8 mouse cellular contexts compared by ENCODE assay signal in the genomic region with DNA sequence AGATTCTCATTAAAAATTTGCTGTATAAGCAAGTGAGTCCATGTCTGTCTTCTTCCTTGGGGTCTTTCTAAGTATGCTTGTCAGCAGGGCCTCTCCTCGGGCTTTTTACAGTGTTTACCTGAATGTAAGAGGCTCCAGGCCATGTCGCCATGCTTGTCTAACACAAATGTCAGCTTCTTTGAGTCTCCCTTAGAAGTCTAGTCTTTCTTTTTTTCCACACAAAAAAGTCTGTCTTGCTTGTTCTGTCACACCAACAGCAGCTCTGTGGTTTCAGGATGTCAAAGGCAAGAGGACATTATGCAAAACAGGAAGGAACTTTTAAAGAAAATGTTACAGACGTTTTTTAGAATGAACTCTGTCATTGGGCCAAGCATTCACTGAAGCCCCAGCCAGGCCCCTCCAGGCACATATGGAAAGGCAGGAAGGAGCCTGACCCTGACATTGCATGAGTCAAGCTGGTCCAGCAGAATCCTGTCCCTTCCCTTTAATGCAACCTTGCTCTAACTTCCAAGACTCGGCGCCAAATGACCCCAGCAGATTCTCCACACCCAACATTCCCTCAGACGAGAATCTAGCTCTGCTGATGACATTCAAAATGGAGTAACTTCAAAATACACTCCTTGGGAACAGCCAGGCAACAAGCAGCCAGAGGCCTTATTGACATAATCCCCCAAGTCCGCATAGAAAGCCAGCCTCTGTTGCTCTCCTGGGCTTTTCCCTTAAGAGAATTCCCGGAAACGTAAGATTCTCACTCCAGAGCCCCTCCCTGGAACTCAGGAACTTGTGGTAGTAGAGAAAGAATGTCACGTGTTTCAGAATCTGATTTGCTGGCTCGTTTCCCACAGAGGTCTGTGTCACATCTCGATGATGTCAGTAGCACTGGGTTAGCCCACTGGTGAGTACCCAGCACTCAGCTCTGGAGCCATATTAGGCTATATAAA. TPM values are rescaled to one million over a fixed set of nuclear protein-coding genes. Genes with fewer than 3 reads are reported as not detected.
DNase-seq lines count a peak whose midpoint lies in the region; ATAC-seq and TF ChIP-seq lines count a peak whose summit lies in the region.

No protein-coding gene starts in this region.

- H3K4me1 ChIP-seq in E14TG2a.4 (replicated peaks; ENCODE audit: low read depth, low read length) = peaks cover 65% of the 10 kb centered on the region
- H3K4me1 ChIP-seq in forebrain, embryonic 12.5 days = peaks cover 23% of the 10 kb centered on the region
- peaks cover 26% of the 10 kb centered on the region for H3K4me1 ChIP-seq in hindbrain, embryonic 15.5 days (replicated peaks)
- peaks cover 75% of the 10 kb centered on the region for H3K4me1 ChIP-seq in liver, embryonic 11.5 days (replicated peaks; ENCODE audit: control insufficient read depth, insufficient read depth, low read length)
- peaks cover 7% of the 10 kb centered on the region for H3K4me1 ChIP-seq in neural tube, embryonic 14.5 days (ENCODE audit: control insufficient read depth, insufficient read depth, low read length)

- H3K36me3 ChIP-seq in E14TG2a.4 (ENCODE audit: insufficient read depth, low read length) = peaks cover 31% of the 10 kb centered on the region
- no peaks in the 10 kb centered on the region for H3K36me3 ChIP-seq in forebrain, embryonic 12.5 days (replicated peaks)
- no peaks in the 10 kb centered on the region for H3K36me3 ChIP-seq in hindbrain, embryonic 15.5 days
- peaks cover 3% of the 10 kb centered on the region; the same call in 1 of the 2 replicates for H3K36me3 ChIP-seq in liver, embryonic 11.5 days (ENCODE audit: control insufficient read depth, insufficient read depth, low read length)
- no peaks in the 10 kb centered on the region for H3K36me3 ChIP-seq in neural tube, embryonic 14.5 days (ENCODE audit: control insufficient read depth, insufficient read depth, low read length)

- ATAC-seq in forebrain, embryonic 12.5 days (ENCODE audit: low FRiP score) = no peak
- no peak for ATAC-seq in hindbrain, embryonic 15.5 days (ENCODE audit: low FRiP score, low read depth)
- ATAC-seq in liver, embryonic 11.5 days (replicated peaks; ENCODE audit: low FRiP score) = no peak
- no peak for ATAC-seq in neural tube, embryonic 14.5 days (ENCODE audit: low read depth)

- H3K4me2 ChIP-seq in forebrain, embryonic 12.5 days = no peak overlapping the region
- no peak overlapping the region for H3K4me2 ChIP-seq in hindbrain, embryonic 15.5 days
- H3K4me2 ChIP-seq in liver, embryonic 11.5 days = peak overlapping the region; percentile 18
- no peak overlapping the region for H3K4me2 ChIP-seq in neural tube, embryonic 14.5 days (ENCODE audit: low read depth, low read length)

- peak; percentile 96 for DNase-seq in 3T3-L1 (ENCODE audit: low read depth, low spot score)
- DNase-seq in liver, embryonic 11.5 days (ENCODE audit: low spot score) = no peak
- no peak for DNase-seq in cerebellum, adult 8-10 months
- DNase-seq in right cerebral cortex, postnatal 14 days = no peak

- no peaks in the 10 kb centered on the region for H3K9me3 ChIP-seq in E14TG2a.4 (ENCODE audit: low read length)
- no peaks in the 10 kb centered on the region for H3K9me3 ChIP-seq in forebrain, embryonic 12.5 days
- H3K9me3 ChIP-seq in hindbrain, embryonic 15.5 days = no peaks in the 10 kb centered on the region
- no peaks in the 10 kb centered on the region for H3K9me3 ChIP-seq in liver, embryonic 11.5 days (ENCODE audit: control insufficient read depth, low read length)
- no peaks in the 10 kb centered on the region for H3K9me3 ChIP-seq in neural tube, embryonic 14.5 days (ENCODE audit: control insufficient read depth, low read length)

- peak overlapping the region; percentile 38; the same call in 1 of the 2 replicates for H3K27ac ChIP-seq in forebrain, embryonic 12.5 days
- peak overlapping the region; percentile 74 for H3K27ac ChIP-seq in hindbrain, embryonic 15.5 days (replicated peaks)
- peak overlapping the region; percentile 79 for H3K27ac ChIP-seq in liver, embryonic 11.5 days (ENCODE audit: low read depth, low read length)
- H3K27ac ChIP-seq in neural tube, embryonic 14.5 days (ENCODE audit: low read depth, low read length) = peak overlapping the region; percentile 64

- no peaks in the 10 kb centered on the region for H3K27me3 ChIP-seq in E14TG2a.4 (ENCODE audit: insufficient read depth, low read length)
- H3K27me3 ChIP-seq in forebrain, embryonic 12.5 days = no peaks in the 10 kb centered on the region
- no peaks in the 10 kb centered on the region for H3K27me3 ChIP-seq in hindbrain, embryonic 15.5 days
- H3K27me3 ChIP-seq in liver, embryonic 11.5 days (replicated peaks; ENCODE audit: control insufficient read depth, insufficient read depth, low read length) = no peaks in the 10 kb centered on the region
- no peaks in the 10 kb centered on the region for H3K27me3 ChIP-seq in neural tube, embryonic 14.5 days (ENCODE audit: control insufficient read depth, insufficient read depth, low read length)

- TF ChIP-seq CTCF in E14TG2a.4 (conservative IDR thresholded peaks at IDR 0.05; ENCODE audit: low read length) = no peak

- 69% methylated on average over 12 of the region's 12 CpGs for WGBS in forebrain, embryonic 12.5 days
- WGBS in hindbrain, embryonic 15.5 days = 56% methylated on average over 12 of the region's 12 CpGs
- 50% methylated on average over 12 of the region's 12 CpGs for WGBS in liver, embryonic 11.5 days
- 64% methylated on average over 12 of the region's 12 CpGs for WGBS in neural tube, embryonic 14.5 days

- H3K9ac ChIP-seq in forebrain, embryonic 12.5 days = no peak overlapping the region
- H3K9ac ChIP-seq in hindbrain, embryonic 15.5 days = no peak overlapping the region
- 0 out of 2 replicates have a peak overlapping the region, but pooled peaks have one; percentile 23 for H3K9ac ChIP-seq in liver, embryonic 11.5 days (ENCODE audit: low read depth, low read length)
- no peak overlapping the region for H3K9ac ChIP-seq in neural tube, embryonic 14.5 days (replicated peaks; ENCODE audit: low read depth, low read length)

- H3K4me3 ChIP-seq in E14TG2a.4 (replicated peaks; ENCODE audit: low read length) = peak overlapping the region; percentile 48
- no peak overlapping the region for H3K4me3 ChIP-seq in forebrain, embryonic 12.5 days (replicated peaks)
- H3K4me3 ChIP-seq in hindbrain, embryonic 15.5 days = no peak overlapping the region
- no peak overlapping the region for H3K4me3 ChIP-seq in liver, embryonic 11.5 days (ENCODE audit: low read depth, low read length)
- H3K4me3 ChIP-seq in neural tube, embryonic 14.5 days (ENCODE audit: low read depth, low read length) = no peak overlapping the region

RNA-seq across cellular contexts. Expression of a gene that starts 8.7 kb away (rescaled TPM):
- 12.8 and 14.0 TPM in 2 replicates for polyA plus RNA-seq in forebrain, embryonic 12.5 days (2016; fragmentation: Nextera tagmentation; extraction: Ambion mirVana)
- polyA plus RNA-seq in hindbrain, embryonic 15.5 days (2015; fragmentation: Nextera tagmentation; extraction: Ambion mirVana) = 8.1 and 8.6 TPM in 2 replicates
- 49.0 and 50.4 TPM in 2 replicates for polyA plus RNA-seq in liver, embryonic 11.5 days (2014; fragmentation: Nextera tagmentation; extraction: Ambion mirVana)
- polyA plus RNA-seq in neural tube, embryonic 14.5 days (2014; fragmentation: Nextera tagmentation; extraction: Ambion mirVana) = 5.2 and 9.9 TPM in 2 replicates
